Mouse (Mus musculus) cerebellum, postnatal 25 days (tissue): ENCODE data around the gene Otos.

Experiments
- DNase-seq, 2 experiments: peaks; one replicate each; pipeline ENCODE4 v3.0.0; 2021; ENCODE audit warnings: mixed read lengths in 2 of 2

Otos gene

DNA sequence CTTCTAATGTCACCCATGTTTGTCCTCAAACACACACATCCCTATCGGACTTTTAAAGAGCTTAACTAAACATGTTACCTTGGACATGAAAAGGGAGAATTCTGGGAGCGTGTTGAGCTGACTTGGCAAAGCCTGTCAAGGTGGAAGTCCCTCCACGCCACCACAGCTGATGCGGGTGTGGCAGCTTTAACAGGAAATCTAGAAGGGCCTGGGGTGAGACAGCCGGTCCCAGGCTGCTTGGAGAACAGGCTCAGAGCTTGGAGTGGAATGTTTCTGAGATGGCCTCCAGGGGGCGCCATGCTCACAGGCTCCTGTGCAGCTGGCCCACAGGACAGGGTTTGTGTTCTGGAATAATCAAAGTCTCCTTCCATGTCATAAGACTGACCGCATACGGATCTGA lies at the start of gene Otos:
Otos (minus strand) TSS at position 169 of the 400 bp plus-strand sequence.
- DNase-seq = peak; percentile 81 to 86

DNA sequence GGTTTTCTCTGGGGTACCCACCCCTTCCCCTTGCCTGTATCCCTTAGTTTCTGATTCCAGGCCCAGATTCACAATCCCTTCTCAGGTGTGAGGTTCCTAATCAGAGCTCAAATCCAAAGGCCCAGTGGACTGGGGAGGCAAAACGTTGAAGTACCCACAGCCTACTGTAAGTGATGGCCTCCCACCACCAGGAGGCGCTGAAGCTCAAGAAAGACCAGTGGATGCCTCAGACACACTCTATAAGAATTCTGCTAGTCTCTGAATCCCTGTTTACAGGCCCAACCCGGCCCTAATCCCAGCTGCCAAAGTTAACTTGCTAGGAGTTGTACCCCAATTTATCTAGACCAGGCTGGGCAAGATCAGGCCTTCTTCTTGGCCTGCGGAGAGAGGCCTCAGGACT lies 48.2 kb upstream of the Otos start:
- peak; percentile 80 to 87 for DNase-seq

DNA sequence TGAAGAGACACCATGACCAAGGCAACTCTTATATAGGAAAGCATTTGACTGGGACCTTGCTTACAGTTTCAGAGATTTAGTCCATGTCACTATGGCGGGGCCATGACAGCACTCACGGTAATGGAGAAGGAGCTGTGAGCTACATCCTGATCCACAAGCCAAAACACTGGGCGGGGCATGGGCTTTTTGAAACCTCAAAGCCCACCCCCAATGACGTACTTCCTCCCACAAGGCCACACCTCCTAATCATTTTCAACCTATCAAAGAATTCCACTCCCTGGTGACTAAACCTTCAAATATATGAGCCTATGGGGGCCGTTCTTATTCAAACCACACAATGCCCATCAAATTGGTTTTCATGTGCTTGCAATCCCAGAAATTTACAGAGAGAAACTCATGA lies 47.1 kb upstream of the Otos start:
- DNase-seq = no peak

DNA sequence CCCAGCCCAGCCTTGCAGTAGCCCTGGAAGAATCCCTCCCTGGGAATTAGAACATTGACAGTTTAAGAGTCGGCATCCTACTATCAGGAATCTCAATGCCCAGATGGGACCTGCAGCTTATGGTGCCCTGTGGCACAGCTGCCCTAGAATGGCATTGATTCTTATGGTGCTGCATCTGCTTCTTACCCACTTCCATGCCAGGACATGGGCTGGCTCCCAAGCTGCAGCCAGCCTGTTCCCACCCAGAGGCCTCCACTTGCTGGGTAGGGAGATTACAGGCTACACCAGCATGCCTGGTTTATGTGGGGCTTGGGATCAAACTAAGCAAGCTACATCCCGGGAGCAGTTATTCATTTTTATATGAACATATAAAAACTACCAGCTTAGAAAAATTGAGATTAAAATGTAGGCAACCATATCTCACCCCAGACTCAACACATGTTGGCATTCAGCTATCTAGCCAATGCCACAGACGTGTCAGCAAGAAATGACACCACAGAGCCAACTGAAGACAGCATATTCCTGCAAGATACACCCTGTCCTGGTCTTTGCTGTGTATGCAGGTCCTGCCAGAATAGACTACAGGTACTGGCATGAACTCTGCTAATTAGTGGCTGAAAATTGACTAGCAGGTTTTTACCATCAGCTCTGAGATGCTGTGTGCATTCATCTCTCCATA lies 42.7 kb upstream of the Otos start:
- no peak for DNase-seq

DNA sequence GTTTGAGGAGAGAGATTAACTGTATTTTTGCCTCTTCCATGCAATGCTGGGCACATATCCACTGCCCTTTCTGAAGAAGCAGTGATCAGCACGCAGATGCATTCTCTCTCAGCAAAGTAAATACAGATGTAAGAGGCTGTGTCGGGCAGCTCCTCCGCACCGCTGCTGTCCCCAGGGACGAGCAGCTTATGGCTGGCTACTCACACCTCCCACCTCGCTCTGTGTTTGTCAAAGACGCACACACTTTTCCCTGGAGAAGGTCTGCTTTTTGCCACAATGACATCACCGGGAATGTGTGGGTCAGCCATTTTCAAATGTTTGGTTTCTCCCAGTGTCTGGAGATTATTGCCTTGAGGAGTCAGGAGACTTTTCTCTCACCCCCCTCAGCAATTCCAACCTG lies 38.4 kb upstream of the Otos start:
- no peak for DNase-seq

DNA sequence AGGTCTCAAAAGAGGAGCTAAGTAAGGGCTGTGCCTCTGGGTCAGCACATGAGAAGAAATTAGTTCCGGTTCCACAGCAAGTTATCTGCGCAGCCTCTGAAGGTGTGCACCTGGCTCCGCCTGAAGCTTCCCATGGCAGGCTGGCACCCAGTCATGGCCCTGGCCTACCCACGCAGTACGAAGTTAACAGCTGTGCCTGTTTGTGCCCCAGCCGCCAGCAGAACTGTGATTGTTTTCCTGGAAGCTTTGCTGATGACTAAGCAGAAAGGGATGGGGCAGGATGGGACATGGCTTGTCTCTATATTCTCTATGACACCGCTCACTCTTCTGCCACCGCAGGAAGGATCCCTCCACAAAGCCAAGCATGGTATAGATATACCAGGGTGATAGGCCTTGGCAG lies 34.5 kb upstream of the Otos start:
- no peak for DNase-seq

DNA sequence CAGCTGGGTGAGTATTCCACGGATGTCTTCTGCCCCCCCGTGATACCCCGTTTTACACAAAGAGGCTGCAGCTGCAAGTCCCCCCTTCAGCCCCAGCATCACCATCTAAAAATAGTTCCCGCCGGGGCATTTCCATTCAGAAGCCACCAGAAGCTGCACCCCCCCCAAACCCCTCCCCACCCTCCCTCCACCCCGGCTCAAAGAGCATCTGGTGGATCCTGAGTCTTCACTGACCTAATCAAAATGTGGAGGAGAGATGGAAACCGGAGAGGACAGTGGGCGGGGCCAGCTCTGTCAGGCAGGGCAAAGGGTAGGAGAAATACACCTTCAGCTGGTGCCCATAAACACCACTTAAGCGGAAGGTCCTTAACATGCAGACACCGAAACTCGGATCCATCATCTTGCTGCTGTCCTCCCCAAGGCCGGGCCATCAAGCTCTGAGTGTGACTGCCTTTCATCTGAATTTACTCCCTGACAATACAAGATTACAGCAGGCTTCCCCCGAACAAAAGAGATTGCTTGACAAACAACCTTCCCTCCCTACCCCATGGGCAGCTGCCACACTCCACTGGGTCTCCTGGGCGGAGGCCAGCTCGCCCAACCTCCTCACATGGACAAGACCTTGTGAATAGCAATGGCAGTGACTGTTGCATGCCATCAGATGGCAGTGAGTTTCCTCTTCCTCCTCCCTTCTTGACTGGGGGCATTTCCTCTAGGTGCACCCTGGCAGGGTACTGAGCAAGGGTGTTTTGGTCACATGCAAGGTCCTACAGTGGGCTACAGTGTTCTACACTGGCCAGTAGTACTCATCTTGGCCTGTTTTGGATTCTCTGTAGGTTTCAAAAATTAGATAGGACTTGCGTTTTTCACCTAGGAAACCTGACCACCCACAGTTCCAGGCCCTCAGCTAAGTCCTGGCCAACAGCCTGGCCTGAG lies 32.3 kb upstream of the Otos start:
- DNase-seq = peak in 1 of 2 experiments; percentile 30

DNA sequence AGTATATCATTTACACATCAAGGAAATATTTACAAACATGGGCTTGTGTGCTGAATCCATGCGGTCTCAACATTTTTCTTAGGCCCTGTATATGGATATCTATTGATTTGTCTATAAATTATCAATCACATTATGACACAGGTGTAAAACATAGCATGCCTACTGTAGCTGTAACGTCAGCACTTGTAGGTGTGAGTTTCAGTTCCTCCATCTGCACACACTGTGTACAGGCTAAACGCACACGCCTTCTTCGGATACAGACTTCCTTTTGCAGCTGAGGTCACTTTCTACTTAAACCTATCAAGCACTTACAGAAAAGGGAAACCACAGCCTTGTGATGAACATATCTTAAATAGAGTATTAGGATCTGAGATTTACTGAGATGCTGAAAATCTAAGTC lies 30.1 kb upstream of the Otos start:
- DNase-seq = no peak

DNA sequence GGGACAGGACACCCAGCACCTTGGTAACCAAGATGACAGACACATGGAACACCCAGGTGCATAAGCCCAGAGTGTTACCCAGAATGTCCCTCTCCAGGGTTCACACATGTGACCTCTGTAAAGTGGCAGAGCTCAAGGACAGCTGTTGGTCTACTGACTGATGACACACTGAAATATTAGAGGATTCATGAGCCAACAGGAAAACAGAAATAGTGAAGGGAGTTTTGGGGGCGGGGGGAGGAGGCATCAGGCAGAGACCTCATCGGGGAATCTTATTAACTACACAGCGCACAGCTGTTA lies 28.0 kb upstream of the Otos start:
- DNase-seq = no peak

DNA sequence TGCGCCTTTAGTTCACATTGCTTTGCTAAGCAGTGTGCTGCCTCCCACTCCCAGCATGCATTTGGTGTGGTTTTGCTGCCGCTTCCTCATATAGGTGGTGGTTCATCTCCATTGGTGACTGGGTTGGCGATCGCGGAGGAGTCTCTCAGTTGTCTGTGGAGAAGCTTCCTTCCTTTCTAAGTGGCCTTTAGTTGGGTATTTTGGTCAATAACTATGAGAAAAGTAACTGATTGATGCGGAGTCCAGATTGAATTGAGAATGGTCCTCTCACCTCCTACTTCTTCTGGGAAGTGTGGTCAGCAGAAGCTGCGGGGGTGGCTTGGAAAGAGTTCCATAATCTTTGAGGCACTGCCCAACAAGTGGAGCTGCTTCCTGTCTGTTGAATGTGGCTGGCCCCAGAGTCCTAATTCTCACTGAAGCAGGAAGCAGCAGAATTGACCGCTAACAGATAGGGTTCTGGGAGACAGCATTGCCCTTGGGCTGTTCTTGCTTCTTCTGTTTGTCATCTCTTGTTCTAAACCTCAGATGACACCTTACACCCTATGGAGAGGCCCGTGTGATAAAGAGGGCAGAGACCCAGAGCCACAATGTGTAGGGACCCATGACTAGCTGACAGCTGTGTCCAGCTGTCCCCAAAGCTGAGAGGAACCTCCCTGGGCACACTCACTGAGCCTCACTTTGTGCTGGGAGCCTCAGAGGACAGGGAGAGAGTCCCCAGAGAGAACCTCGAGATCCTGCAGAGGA lies 27.5 kb upstream of the Otos start:
- DNase-seq = no peak

DNA sequence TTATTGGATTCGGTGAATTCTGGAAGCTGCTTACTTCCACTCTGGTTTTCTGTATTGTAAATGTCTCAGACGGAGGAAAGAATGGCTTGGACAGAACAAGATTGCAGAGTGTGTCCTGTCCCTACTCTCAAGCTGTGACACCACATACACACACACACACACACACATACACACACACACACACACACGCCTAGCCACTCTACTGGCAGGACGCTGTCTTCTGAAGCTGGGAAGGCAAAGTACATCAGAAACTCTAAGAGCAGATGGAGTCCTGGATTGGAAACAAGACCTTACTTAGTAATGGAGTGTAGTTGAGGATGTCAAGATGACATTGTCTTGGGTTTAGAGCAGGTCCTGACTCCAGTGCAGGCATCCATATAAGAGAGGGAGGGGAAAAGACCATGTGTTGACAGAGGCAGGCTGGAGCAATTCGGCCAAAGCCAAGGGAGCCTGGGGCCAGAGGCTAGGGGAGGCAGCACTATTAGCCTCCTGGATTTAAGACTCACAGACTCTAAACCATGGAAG lies 24.7 kb upstream of the Otos start:
- DNase-seq = no peak

DNA sequence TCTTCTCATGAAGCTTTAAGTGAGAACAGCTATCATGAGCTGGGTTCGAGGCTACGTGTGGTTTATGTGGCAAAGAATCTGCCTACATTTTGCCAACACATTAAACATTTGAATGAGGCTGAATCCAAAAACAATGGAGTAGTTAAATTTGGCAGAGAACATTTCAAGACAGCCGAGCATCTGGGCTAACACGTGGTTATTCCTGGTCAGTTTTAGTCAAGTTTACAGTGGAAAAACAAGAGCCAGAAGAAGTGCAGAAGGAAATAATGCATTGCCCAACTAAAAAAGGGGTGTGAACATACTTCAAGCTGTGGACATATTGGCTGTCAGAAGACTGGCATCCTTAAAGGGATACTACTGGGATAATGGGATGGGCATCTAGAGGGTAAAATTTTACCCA lies 22.7 kb upstream of the Otos start:
- no peak for DNase-seq

DNA sequence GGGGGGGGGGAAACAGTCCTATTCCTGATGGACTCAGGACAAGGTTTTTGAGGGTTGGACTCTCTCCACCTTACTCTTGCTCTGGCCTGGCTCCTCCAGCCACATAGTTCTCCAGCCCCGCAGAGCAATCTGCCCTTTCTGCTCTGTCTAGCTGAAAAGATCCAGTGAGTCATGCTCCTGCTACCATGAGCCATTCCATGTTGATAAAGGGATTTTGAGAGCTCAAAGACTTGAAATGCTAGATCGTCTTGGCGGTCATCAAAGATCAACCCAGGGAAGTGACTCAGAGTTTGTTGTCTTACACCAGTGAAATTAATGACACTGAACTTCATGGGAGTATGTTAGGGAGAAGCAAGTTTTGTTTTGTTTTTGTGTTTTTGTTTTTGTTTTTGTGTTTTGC lies 20.8 kb upstream of the Otos start:
- no peak for DNase-seq

DNA sequence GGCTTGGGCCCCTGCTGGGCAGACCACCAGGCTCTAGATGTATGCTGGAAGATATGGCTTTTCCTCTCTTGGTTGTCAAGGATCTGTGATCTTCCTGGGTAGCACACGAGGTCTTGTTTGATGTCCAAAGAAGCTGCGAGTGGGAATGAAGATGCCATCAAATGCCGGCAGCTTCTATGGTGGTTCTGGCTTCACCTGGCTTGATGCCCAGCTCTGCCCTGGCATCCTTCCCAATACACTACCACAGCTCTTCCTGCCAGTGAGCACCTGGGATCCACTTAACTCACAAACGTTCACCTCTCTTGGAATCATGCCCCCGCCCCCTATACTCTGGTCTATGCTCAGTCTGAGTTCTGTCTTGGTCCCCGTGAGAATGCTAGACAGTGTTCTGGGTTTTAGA lies 18.5 kb upstream of the Otos start:
- peak; percentile 53 to 77 for DNase-seq

DNA sequence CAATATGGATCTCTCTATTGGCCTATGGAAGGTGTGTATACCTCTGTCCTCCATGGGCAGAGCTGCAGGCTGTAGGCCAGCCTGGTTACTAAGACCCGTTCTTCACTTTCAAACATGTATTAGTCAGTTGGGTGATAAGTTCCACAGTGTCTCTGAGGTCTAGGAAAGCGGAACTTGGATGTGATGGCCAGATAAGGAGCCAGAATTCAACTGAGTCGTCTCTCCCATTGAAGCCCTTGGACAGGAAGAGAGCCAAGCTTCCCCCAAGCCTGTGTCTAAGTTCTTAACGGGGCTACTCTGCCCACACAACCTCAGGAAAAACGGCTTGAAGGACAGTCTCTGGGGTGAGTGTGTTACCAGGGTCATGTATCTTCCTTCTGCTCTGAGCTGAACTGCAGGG lies 10.8 kb upstream of the Otos start:
- DNase-seq = no peak

DNA sequence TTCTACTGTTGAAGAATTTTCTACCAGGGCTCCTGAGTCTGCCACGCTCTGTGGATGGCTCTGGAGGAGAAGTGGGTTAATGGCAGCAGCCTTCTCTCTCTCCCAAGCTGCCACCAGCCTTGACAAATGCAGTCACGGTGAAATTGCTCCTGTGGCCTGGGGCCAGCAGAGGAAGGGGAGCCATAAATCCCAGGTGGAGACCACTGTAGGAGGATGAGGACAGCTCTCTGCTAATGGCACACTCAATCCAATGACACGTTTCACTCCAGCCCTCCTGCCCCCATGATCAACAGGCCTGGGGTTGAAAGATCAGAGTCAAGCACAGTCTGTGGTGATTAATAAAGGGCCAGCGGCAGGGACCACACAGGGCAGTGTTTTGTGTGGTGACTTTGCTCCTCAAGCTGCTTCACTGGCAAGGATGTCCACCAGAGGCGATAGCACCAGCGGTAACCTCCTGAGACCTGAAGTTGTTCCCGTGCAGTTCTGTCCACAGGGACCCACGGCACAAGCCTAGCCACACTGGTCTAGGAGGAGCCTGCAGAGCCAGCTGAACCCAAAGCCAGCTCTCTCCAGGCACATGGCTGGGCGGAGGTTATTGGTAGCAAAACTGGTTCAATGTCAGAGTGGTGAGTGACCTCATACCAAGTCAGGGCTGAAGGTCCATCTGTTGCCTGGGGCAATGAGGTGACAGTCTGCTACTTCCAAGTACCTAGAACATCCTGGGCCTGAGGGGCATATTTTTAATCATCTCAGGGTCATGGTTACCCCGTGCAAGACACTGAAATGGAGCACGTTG lies 8.6 kb upstream of the Otos start:
- DNase-seq = no peak

DNA sequence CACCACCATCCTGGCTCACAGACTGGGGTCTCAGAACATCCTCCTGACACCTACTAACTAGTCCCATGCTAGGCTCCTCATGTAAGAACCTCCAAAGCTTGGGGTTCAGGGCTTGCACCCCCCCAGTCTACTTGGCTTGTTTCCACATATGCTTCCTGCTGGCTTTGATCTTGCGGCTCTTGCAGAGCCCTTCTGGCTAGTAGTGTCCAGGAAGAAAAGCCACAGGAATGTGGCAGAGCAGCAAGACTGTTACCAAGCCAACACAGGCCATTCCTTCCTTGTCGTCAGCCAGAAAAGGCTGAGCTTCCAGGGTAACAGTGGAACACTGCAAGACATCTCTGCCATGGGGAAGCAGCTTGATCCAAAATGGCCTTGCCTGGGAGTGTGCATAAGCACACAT lies 6.0 kb upstream of the Otos start:
- DNase-seq = no peak

DNA sequence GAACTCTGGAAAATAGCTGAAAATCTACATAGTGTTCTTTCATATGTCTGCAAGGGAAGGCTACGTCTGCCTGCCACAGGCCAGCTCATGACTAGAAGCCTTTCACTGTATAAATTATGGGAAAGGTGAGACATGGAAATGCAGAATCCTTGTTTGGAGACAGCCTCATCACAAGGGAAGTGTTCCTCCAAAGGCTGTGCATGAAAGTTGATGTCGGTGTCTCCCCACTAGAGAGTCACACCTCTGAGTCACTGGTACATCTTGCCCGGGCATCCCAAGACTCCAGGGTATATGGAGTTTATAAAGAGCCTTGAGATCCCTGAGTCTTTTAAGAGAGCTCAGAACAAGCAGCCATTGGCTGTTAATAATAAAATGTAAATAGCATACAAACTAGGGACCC lies 4.5 kb upstream of the Otos start:
- no peak for DNase-seq

DNA sequence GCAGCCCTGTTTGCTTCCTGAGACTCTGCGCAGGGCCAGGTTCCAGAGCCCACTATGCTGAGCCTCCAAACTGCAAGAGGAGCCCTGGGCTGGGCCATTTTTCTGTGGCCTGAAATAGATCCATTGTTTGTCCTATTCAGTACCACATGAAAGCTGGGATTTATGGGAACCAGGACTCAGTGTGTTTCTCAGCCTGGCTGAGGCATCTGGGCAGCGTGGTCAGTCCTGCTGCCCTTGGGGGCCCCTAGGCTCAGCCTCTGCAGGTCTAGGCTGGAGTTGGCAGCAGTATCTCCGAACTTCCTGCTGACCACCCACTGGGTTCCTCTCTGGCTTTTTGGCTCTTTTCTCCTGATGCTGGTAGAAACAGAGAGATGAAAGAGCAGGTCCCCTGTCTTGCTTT lies 2.8 kb upstream of the Otos start:
- DNase-seq = no peak

DNA sequence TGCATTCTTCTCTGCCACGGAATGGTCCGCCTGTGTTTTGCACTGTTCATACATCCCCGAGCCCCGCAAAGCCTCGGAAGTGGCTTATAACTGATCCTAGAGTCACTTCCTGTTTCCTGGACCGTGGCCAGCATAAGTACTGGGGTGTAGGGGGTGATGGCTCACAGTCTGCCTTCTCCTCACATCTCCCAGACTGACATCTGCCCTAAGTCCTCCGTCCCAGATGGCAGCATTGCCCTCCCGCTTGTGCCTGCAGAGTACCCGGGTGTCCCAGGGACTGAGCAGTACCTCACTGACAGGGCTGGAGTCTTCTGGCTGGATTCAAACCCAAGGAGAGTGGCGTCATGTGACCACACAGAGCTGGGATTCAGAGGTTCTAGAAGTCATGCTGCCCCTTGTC lies 444 bp downstream of the Otos start:
- no peak for DNase-seq

DNA sequence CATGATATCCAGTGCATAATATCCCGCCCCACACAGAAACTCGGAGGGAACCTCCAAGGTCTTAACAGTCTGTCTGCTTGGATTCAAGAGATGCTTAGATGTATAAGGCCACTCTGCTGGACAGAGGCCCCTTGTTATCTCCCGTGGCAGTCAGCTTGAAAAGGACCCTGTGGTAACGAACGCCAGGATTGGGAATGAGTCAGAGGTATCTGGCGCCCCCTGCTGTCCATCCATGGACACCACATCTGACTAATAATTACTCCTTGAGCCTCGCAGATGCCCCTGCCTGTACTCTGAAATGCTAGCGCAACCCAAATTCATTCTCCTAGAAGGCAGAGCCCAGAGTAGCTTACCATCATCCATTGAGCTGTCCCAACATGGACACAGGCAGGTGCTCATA lies 889 bp downstream of the Otos start:
- peak; percentile 81 to 87 for DNase-seq

DNA sequence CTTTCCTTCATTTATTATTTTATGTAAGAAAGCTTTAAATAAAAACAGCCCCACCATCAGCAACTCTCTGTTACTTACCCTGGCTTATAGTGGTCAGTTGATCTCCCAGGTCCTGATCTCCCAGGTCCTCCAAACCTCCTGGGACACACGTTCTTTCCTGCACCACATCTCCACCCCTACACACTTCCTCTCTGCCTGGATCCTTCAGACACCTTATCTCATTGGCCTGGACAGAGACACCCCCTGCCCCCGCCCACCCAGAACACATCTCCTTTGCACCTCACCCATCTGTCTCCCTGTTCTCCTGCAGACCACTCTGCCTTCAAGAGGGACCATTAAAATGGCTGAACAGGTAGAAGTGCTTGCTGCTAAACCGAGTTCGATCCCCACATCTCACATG lies 1.6 kb downstream of the Otos start:
- no peak for DNase-seq

DNA sequence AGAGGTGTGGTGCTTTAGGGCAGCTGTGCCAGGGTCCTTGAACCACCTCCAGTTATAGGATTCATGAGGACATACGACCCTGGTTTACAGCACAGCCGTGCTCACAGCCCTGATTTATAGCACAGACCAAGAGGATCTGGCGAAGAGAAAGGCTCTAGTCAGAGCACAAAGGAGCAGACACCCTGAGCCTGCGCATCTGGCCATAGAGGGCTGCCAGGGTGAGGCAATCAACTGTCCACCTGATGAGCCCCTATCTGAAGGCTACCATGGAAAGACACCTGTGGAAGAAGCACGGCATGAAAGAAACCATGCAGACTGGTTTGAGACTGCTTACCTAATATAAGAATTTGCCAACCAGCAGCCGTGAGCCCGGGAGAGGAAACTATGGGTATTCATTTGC lies 2.0 kb downstream of the Otos start:
- DNase-seq = no peak
